Mouse (Mus musculus) kidney, adult 10 weeks (tissue): Measurements from ENCODE around the gene Ccng2. TPM values are rescaled to one million over a fixed set of nuclear protein-coding genes. Genes with fewer than 3 reads are reported as not detected.

ENCODE experiments used
- polyA plus RNA-seq: library from polyadenylated mRNA; stranded (reverse); fragments of 350-450 nt; fragmentation: Illumina TruSeq; extraction: RNeasy Lipid Tissue Mini Kit (QIAGEN cat#74804); gene quantifications from one replicate; pipeline ENCODE4 v1.2.3, GENCODE M21; 2014; ENCODE audit warnings: low read depth, low replicate concordance

The Ccng2 gene
- polyA plus RNA-seq, result 54.4 TPM

GRCm38 (mm10) chr5:93266883-93267704 lies at the start of gene Ccng2:
Ccng2 (plus strand) TSS chr5:93267257.

Other genes with a start within 250 kb of the Ccng2 start
- 10.3 TPM for gene Sowahb, start 222.2 kb upstream of the Ccng2 start, polyA plus RNA-seq
- 45.8 TPM for gene Sept11, start 173.8 kb upstream of the Ccng2 start, polyA plus RNA-seq
- 716 TPM for gene Ccni, start 60.8 kb upstream of the Ccng2 start, polyA plus RNA-seq
- 2.5 TPM for gene 2010109A12Rik, start 60.7 kb upstream of the Ccng2 start, polyA plus RNA-seq